Mouse (Mus musculus): Measurements from ENCODE around the gene Pcx. TPM values are rescaled to one million over a fixed set of nuclear protein-coding genes. Genes with fewer than 3 reads are reported as not detected.

Pcx gene
- total RNA-seq (2023): 2.4 to 4.6 TPM (median 3.8 TPM) in 4 replicates

DNA sequence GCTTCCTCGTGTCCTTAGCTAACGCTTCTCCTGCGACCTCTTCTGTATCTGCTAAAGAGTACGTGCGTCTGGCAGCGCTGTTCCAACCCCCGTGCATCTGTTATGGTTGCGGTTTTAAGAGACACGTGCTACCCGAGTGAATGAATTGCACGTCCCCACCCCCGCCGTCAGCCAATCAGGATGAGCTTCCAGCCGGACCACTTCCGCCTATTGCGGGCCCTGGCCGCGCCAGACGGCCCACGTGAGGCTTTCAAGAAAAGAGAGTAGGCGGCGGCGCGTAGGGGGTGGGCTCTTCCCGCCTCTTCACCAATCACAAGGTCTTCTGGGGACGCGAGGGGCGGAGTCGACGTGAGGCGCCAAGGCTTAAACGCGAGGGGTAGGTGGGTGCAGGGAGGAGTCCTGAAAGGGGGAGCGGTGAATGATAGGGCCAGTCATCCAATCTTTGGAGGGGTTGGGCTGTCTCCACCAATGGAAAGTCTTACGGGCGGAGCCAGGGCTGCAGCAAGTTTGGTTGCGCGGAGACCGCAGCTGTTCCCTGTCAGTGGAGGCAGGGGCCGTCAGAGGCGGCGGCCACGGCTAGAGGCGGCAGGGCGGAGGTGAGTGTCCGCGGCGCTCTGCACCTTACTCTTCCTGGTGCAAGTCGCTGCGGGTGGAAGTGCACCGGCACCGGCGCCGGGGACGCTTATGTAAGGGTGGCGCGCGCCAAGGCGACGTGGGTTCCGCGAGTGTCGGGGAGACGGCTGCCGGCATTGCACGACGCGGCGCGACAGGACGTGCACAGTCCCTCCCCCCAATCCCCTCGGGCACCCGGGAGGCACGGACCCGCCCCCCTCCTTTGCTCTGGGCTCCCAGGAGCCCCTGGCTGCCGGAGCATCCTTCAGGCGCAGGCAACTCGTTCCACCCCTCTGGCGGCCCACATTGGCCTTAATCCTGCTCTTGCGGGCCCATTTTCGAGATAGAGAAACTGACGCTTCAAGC lies at the start of gene Pcx:
Gene Pcx, plus strand, starts transcription at position 487 of the 978 bp plus-strand sequence.

DNA sequence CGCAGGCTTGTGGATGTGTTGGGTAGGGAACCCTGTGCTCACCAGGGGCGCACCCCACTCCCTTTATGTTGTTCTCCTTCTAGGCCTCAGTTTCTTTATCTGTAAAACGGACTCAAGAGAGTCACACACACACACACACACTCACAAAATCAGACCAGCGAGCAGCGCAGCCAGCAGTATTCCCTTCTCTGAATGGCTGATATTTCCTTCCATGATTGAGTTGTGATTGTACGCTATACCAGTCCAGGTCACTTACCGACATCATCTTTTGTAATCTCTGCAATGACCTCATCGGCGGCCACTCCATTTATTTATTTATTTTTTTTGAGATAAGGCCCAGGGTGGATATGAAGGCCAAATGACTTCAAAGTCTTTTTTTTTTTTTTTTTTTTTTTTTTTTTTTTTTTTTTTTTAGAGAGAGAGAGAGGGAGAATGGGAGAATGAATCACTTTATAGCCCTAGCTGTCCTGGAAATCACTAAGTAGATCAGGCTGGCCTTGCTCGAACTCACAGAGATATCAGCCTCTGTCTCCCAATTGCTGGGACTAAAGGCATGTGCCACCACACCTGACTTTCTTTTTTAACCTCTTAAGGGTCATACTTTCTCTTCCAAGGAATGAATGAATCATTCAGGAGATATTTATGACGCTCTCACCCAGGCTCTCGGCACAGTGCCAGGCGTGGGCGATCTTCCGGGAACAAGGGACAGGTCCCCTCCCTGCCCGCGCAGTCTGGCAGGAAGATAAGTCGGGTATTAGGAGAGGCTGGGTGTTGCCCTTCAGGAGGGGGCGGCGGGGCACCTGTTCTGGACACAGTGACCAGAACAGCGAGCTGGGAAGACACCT lies 32.7 kb upstream of the Pcx start, which contains the start of gene Syt12:
Gene Syt12, minus strand, starts transcription at position 103 of the 845 bp plus-strand sequence.

DNA sequence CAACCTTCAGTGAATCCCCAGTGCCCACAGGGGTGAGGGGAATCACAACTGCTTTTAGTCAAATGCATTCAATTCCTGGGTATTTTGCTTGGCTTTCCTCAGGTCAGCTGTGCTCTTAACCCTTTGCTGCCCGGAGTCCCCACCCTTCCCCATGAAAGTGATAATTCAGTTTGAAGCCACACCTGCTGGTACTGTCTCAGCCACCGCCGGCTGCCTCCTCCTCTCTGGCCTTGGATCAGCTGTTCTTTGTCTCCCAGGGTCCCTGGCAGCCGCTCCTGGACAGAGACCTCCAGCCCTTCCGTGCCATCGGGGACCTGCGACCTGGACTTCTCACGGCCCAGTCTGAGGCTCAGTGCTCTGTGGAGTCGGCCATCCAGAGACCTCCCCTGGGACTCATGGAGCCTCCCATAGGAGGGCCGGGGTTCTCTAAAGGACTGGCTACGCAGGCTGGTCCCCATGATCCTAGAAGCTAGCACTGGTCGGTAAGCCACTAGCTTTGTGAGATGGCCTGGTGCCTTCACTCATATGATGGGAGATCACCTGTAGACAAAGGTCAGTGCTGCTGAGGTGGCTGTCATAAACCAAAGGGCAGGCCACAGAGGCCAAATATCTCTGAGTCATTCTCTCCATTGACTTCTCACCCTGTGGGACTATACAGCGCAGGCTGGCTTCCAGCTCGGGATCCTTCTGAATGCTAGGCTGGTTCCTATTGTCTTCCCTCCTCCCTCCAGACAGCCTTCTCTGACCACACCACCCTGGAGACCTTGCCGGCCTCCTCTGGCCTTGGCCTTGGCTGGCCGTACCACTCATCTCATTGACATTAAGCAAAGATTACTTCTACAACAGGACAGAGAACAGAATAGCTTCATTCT lies 12.0 kb upstream of the Pcx start, which contains the start of gene 2010003K11Rik:
Gene 2010003K11Rik, minus strand, starts transcription at position 522 of the 872 bp plus-strand sequence.

DNA sequence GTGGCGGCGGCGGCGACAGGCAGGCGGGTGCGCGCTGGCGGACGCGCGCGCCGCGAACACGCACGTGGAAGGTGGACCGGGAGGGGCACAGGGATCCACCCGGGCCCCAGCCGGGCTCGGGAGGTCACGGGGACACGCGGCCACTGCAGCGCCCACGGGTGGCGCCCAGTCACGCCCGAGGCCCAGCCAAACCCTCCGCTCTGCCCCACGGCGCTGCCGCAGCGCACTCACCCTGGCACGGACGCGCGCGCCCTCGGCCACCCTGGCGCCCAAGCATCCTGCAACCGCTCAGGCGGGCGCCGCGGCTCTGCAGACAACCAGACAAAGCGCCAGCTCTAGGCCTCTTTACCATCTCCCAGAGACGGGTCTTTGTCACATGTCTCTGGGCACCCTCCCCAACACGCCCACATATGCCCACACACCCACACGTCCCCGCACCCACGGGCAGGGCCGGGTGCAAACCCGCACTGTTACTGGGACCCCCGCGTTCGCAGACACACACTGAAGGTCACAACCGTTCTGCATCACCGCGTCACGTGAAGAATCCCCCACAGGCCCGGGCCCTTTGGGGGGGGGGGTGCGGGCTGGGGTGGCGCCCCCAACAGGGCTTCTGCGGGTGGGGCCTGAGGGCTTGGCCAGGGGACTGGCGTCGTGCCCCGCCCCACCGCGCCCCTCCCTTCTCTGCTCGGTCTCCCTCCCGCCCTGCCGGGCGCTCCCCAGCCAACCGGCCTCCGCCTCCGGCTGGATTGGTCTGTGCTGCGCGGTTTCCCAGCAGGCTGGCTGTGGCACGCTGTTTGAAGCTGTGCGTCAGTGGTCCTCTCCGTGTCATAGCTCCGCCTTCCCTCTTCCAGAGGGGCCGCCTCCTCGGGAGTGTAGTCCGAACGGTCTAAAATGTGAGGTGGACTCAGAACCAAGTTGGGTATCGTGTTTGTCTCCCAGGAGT lies 105.2 kb downstream of the Pcx start, which contains the start of gene Lrfn4:
Gene Lrfn4, minus strand, starts transcription at position 517 of the 943 bp plus-strand sequence.

DNA sequence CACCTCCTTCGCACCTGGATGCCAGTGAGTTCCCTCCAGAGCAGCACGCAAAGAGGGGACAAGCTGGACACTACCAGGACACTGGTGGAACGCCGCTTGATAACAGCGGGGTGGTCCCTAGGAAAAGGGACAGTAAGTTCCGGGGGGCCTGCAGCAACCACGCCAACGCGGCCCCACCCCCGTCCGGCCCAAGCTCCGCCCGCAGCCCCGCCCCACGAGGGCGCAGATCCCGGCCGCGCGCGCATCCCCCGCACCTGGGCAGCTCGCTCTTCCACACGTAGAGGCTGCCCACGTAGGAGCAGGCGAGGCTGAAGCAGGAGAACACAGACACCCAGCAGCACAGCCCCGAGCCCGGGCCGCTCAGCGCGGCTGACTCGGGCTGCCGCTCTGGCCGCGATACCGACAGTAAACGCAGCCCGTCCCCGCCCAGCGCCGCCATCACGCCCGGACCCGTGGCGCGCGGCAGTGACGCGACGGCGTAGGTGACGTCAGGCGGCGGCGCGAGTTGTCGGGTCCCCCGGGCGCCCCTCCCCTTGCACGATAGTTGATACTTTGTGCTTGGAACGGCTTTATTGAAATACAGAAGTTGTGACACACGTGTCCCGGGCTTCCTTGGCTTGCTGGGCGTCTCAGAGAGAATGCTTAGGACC lies 115.0 kb downstream of the Pcx start, which contains the start of gene Rce1:
Gene Rce1, minus strand, starts transcription at position 463 of the 650 bp plus-strand sequence.

Other genes with a start within 250 kb of the Pcx start
- 26.5 to 33.7 TPM (median 27.9 TPM) in 4 replicates for gene Ssh3, start 241.3 kb upstream of the Pcx start, total RNA-seq (2023)
- 26.4 to 33.1 TPM (median 28.4 TPM) in 4 replicates for gene Ankrd13d, start 227.3 kb upstream of the Pcx start, total RNA-seq (2023)
- gene Grk2, start 204.2 kb upstream of the Pcx start, total RNA-seq (2023): 529 to 561 TPM (median 549 TPM) in 4 replicates
- 224 to 243 TPM (median 232 TPM) in 4 replicates for gene Kdm2a, start 112.2 kb upstream of the Pcx start, total RNA-seq (2023)
- gene Rhod, start 71.0 kb upstream of the Pcx start, total RNA-seq (2023): 0.81 to 1.6 TPM (median 1.6 TPM) in 3 of 4 replicates, not detected in the other
- not detected in 4 replicates for gene Syt12, start 33.0 kb upstream of the Pcx start, total RNA-seq (2023)
- not detected in 4 replicates for gene 2010003K11Rik, start 11.9 kb upstream of the Pcx start, total RNA-seq (2023)
- 0.30 to 0.46 TPM (median 0.32 TPM) in 4 replicates for gene Lrfn4, start 105.2 kb downstream of the Pcx start, total RNA-seq (2023)
- gene Rce1, start 115.2 kb downstream of the Pcx start, total RNA-seq (2023): 47.0 to 56.9 TPM (median 51.6 TPM) in 4 replicates
- not detected in 4 replicates for gene Gm960, start 188.2 kb downstream of the Pcx start, total RNA-seq (2023)
- gene Sptbn2, start 200.7 kb downstream of the Pcx start, total RNA-seq (2023): not detected in 4 replicates
- gene Rbm4b, start 246.0 kb downstream of the Pcx start, total RNA-seq (2023): 22.6 to 30.4 TPM (median 26.7 TPM) in 4 replicates